Mouse (Mus musculus): Measurements from ENCODE around the gene Arhgap45.

DNA sequence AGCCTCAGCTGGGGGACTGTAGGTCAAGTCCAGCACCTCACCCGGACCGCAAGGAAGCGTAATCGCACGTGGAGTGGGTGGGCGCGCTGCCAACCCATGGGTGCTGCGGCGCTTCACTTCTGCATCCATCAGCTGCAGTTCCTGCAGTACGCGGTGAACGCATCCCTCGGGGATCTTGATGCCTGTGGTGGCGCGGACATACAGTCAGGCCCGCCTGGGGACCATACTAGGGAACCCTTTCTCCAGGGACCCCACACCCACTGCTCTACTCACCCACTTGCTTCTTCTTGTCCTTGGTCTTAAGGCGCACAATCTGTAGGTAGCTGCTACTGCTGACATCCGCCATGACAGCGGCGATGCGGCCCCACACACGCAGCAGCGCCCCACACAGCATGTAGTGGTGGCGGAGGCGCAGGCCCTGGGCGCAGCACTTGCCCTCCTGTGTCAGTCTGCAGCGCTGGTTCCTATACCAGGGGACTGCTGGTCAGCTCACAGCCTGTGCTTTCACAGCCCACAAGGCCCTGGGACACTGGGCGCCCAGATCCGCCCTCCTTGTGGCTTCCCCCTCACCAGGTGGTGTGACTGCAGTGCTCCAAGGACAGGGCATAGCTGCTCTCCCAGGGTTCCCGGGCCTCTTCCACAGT lies 41.4 kb downstream of the Arhgap45 start:
- TF ChIP-seq CTCF (IDR thresholded peaks at IDR 0.05; ENCODE audit: low read depth, low read length) (no peak), POLR2A (IDR thresholded peaks at IDR 0.05; ENCODE audit: borderline replicate concordance, low read depth, low read length) (no peak)

Measured in bone marrow macrophage, adult 2 months (primary cell).